In the genomic region with DNA sequence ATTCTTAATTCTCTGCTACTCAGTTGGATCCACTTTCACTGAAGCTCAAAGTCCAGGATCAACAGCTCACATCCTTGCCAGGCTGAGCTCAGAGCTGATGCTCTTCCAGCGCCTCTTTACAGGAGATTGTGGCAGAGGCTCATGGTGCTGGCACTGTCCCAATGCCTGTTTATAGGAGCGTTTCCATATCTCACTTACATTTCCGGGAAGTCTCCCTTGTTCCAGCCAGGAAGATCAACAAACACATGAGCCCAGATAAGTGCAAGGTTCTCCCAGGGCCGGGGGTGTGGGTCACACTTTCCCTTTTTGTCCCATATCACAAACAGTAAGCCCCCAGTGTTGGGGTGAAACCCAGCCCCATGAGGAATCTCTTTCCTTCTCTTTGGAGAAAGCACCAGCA, we compare ENCODE assay signal across 19 mouse cellular contexts. TPM values are rescaled to one million over a fixed set of nuclear protein-coding genes. Genes with fewer than 3 reads are reported as not detected.
DNase-seq lines count a peak whose midpoint lies in the region; TF ChIP-seq lines count a peak whose summit lies in the region.
"Had no signal": no experiment of that assay in that cellular context is flagged by ENCODE, and none has a peak within 500 bp of the region (broad histone marks: within the 10 kb centered on the region; RNA-seq: fewer than 3 reads in every experiment).

No protein-coding gene starts in this region.

- 29% methylated on average over 4 of the region's 4 CpGs for WGBS in lung, adult 2 months

- H3K4me3 ChIP-seq in lung, adult 2 months (replicated peaks; ENCODE audit: extremely low read depth, low read depth, low read length) = no peak overlapping the region
- H3K4me3 ChIP-seq: layer of hippocampus, adult 2 months; neural tube, embryonic 13.5 days had no signal

- TF ChIP-seq POLR2A in lung, adult 2 months (IDR thresholded peaks at IDR 0.05; ENCODE audit: borderline replicate concordance, extremely low read depth, low read depth, low read length) = no peak

- no peak for TF ChIP-seq CTCF in lung, adult 2 months (IDR thresholded peaks at IDR 0.05; ENCODE audit: insufficient read depth, low read length)

- peaks cover 13% of the 10 kb centered on the region for H3K4me1 ChIP-seq in lung, adult 2 months (ENCODE audit: control insufficient read depth, insufficient read depth, low read length)
- H3K4me1 ChIP-seq: neural tube, embryonic 13.5 days had no signal

- DNase-seq in cerebellum, postnatal 10 days = peak; percentile 48 to 54
- no peak for DNase-seq in cerebellum, adult 9-11 months
- peak; percentile 65 to 79 for DNase-seq in lung, adult 18-20 months
- no peak for DNase-seq in lung, adult 2 months
- DNase-seq in kidney, postnatal 14 days = peak; percentile 64
- peak; percentile 88 for DNase-seq in lung, postnatal 36 days
- no peak for DNase-seq in embryo, embryonic 9.5 days (ENCODE audit: extremely low spot score)
- no peak for DNase-seq in left cerebral cortex, adult 18-20 months (ENCODE audit: low spot score in 2 of 2)
- DNase-seq: right cerebral cortex, adult 18-20 months; thymus, adult 2 months had no signal

RNA-seq across cellular contexts. Expression of a gene that starts 7.0 kb away (rescaled TPM):
- polyA plus RNA-seq in lung, adult 2 months (2012; rRNA removed) = 134 and 222 TPM in 2 replicates
- 10 to 100 TPM; 10.5 to 19.5 TPM for total RNA-seq in left cerebral cortex, adult 18-20 months (2021)
- polyA plus RNA-seq: macrophage had no signal

RNA-seq across cellular contexts. Expression of a gene that starts 40.3 kb away (rescaled TPM):
- not detected in 2 replicates for polyA plus RNA-seq in lung, adult 2 months (2012; rRNA removed)
- not detected for total RNA-seq in left cerebral cortex, adult 18-20 months (2021)
- total RNA-seq: adrenal gland, postnatal 36 days; common myeloid progenitor, adult 5-6 weeks; gastrocnemius, postnatal 4 days had no signal
- polyA plus RNA-seq: frontal cortex, adult 2 months; limb, embryonic 11.5 days; macrophage; midbrain, embryonic 16.5 days; neural tube, embryonic 13.5 days had no signal

RNA-seq across cellular contexts. Expression of a gene that starts 42.7 kb away (rescaled TPM):
- polyA plus RNA-seq in lung, adult 2 months (2012; rRNA removed) = 0.19 and 0.66 TPM in 2 replicates
- 1 to 10 TPM; 1.6 to 2.4 TPM for total RNA-seq in left cerebral cortex, adult 18-20 months (2021)
- total RNA-seq: common myeloid progenitor, adult 5-6 weeks; gastrocnemius, postnatal 4 days had no signal
- polyA plus RNA-seq: limb, embryonic 11.5 days; macrophage had no signal

Comparison
In these comparisons a context has a peak if more than half of its experiments do, and no peak if none do; other contexts are left out.
1. DNase-seq: peak in cerebellum, postnatal 10 days (2 of 2), lung, adult 18-20 months (2 of 2), kidney, postnatal 14 days (single experiment) and lung, postnatal 36 days (single experiment); none in cerebellum, adult 9-11 months (single experiment), lung, adult 2 months (single experiment), embryo, embryonic 9.5 days (single experiment) and left cerebral cortex, adult 18-20 months (0 of 2).